In the genomic region with DNA sequence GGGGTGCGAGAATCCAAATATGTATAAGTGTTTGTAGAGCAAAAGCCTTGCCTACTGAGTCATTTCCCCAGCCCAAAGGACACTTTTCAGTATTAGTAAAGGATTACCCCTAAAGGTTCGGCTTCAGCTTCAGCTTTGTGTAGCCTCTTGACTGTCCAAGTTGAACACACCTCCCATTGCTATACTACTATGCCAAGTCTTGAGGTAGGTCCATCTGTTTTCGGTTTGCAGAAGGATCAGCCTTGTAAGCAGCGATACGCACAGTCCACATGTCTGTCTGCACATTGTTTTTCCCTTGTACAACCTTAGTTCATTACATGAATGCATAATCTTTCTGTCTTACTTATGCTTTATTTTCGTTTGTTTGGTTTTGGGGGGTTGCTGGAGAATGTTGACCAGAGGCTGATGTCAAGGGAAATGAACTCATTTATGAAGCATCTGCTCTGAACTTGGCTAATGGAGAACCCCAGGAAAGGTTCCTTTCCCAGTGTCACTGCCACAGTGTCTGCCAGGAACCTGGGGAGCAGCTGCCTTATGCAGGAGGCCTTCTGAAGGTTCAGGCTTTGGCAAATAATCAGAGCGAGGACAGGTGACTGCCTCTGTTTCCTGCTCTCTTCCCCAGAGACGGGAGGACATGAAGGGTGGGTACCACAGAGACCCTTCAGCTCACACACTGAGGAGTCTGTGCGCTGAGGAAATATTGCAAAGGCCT, we compare ENCODE assay signal across 23 mouse cellular contexts.
DNase-seq lines count a peak whose midpoint lies in the region; ATAC-seq and TF ChIP-seq lines count a peak whose summit lies in the region.
"Had no signal": no experiment of that assay in that cellular context is flagged by ENCODE, and none has a peak within 500 bp of the region (broad histone marks: within the 10 kb centered on the region; RNA-seq: fewer than 3 reads in every experiment).

No protein-coding gene starts in this region.

- no peaks in the 10 kb centered on the region for H3K4me1 ChIP-seq in heart, embryonic 12.5 days (replicated peaks)
- no peaks in the 10 kb centered on the region for H3K4me1 ChIP-seq in forebrain, embryonic 15.5 days
- H3K4me1 ChIP-seq: heart, embryonic 15.5 days; kidney, embryonic 15.5 days; limb, embryonic 12.5 days; neural tube, embryonic 15.5 days had no signal

- H3K9me3 ChIP-seq in heart, embryonic 12.5 days (replicated peaks) = no peaks in the 10 kb centered on the region
- no peaks in the 10 kb centered on the region for H3K9me3 ChIP-seq in forebrain, embryonic 15.5 days
- H3K9me3 ChIP-seq: forebrain, embryonic 10.5 days; heart, embryonic 15.5 days; kidney, embryonic 15.5 days; limb, embryonic 12.5 days; neural tube, embryonic 15.5 days had no signal

- no peak overlapping the region for H3K9ac ChIP-seq in heart, embryonic 12.5 days
- no peak overlapping the region for H3K9ac ChIP-seq in forebrain, embryonic 15.5 days (replicated peaks)
- H3K9ac ChIP-seq: heart, embryonic 15.5 days; kidney, embryonic 15.5 days; limb, embryonic 12.5 days; liver, postnatal 0 days; neural tube, embryonic 15.5 days had no signal

- ATAC-seq in heart, embryonic 12.5 days (ENCODE audit: insufficient number of reproducible peaks, low FRiP score) = no peak
- no peak for ATAC-seq in forebrain, embryonic 15.5 days (replicated peaks)
- ATAC-seq: hindbrain, embryonic 16.5 days; intestine, embryonic 16.5 days; liver, postnatal 0 days; lung, postnatal 0 days had no signal

- no peaks in the 10 kb centered on the region for H3K36me3 ChIP-seq in heart, embryonic 12.5 days
- no peaks in the 10 kb centered on the region for H3K36me3 ChIP-seq in forebrain, embryonic 15.5 days
- H3K36me3 ChIP-seq: forebrain, embryonic 10.5 days; heart, embryonic 15.5 days; kidney, embryonic 15.5 days; limb, embryonic 12.5 days; neural tube, embryonic 15.5 days had no signal

- no peaks in the 10 kb centered on the region for H3K27me3 ChIP-seq in heart, embryonic 12.5 days (replicated peaks)
- H3K27me3 ChIP-seq in forebrain, embryonic 15.5 days = no peaks in the 10 kb centered on the region
- H3K27me3 ChIP-seq: heart, embryonic 15.5 days; kidney, embryonic 15.5 days; limb, embryonic 12.5 days; neural tube, embryonic 15.5 days had no signal

- H3K27ac ChIP-seq in layer of hippocampus, adult 2 months = peak overlapping the region; percentile 59
- H3K27ac ChIP-seq in heart, embryonic 12.5 days (ENCODE audit: poor library complexity, severe bottlenecking) = no peak overlapping the region
- H3K27ac ChIP-seq in forebrain, embryonic 15.5 days (replicated peaks) = no peak overlapping the region
- H3K27ac ChIP-seq: forebrain, embryonic 10.5 days; heart, embryonic 15.5 days; kidney, embryonic 15.5 days; limb, embryonic 12.5 days; macrophage; neural tube, embryonic 15.5 days had no signal

- no peak overlapping the region for H3K4me3 ChIP-seq in layer of hippocampus, adult 2 months
- H3K4me3 ChIP-seq in heart, embryonic 12.5 days = no peak overlapping the region
- H3K4me3 ChIP-seq in forebrain, embryonic 15.5 days = no peak overlapping the region
- H3K4me3 ChIP-seq: forebrain, embryonic 10.5 days; heart, embryonic 15.5 days; kidney, embryonic 15.5 days; limb, embryonic 12.5 days; neural tube, embryonic 15.5 days had no signal

- no peak for TF ChIP-seq CTCF in layer of hippocampus, adult 2 months (conservative IDR thresholded peaks at IDR 0.05)

- WGBS in heart, embryonic 12.5 days = 66% methylated on average over 9 of the region's 9 CpGs
- WGBS in forebrain, embryonic 15.5 days = 90% methylated on average over 9 of the region's 9 CpGs

- H3K4me2 ChIP-seq in heart, embryonic 12.5 days = no peak overlapping the region
- H3K4me2 ChIP-seq in forebrain, embryonic 15.5 days (replicated peaks) = no peak overlapping the region
- H3K4me2 ChIP-seq: heart, embryonic 15.5 days; kidney, embryonic 15.5 days; limb, embryonic 12.5 days; liver, embryonic 11.5 days; neural tube, embryonic 15.5 days had no signal

- DNase-seq in layer of hippocampus, adult 2 months (ENCODE audit: low spot score in 2 of 2) = no peak
- no peak for DNase-seq in layer of hippocampus, adult 8-10 months (ENCODE audit: low spot score in 2 of 2)
- peak; percentile 76 for DNase-seq in cerebellum, adult 11-12 months
- DNase-seq in cerebellum, adult 8-10 months = peak; percentile 56
- DNase-seq in cerebellum, postnatal 36 days = peak; percentile 58 to 63
- no peak for DNase-seq in embryo, embryonic 10 days (ENCODE audit: low spot score)
- DNase-seq: adrenal gland, adult 2 months; gastrocnemius, postnatal 25 days; heart, postnatal 36 days; kidney, postnatal 36 days; liver, postnatal 0 days had no signal

Comparison
In these comparisons a context has a peak if more than half of its experiments do, and no peak if none do; other contexts are left out.
1. DNase-seq: peak in cerebellum, adult 11-12 months (single experiment), cerebellum, adult 8-10 months (single experiment) and cerebellum, postnatal 36 days (2 of 2); none in layer of hippocampus, adult 2 months (0 of 2), layer of hippocampus, adult 8-10 months (0 of 2) and embryo, embryonic 10 days (single experiment).